Mouse (Mus musculus): Measurements from ENCODE around the gene Gp1ba.

Gp1ba gene

GRCm38 (mm10) chr11:70638714-70639278 lies at the start of gene Gp1ba:
Gene Gp1ba, plus strand, starts transcription at chr11:70639122.
- CTCF ChIA-PET: interaction anchor here in 2 of 4 experiments (0.6 to 1.9 kb wide), 6 partner anchors 9 to 156 kb away, joined by 3 to 8 read pairs (median 4); no protein-coding TSS in a partner anchor
- POLR2A ChIA-PET: interaction anchor here (0.6 to 2.4 kb wide), 20 partner anchors 8 to 179 kb away, joined by 3 to 18 read pairs (median 4); partner anchors contain the start of genes Rnf167 (in 4 of the 4), Slc25a11 (in 4 of the 4), Spag7 (in 2 of the 4) and 4930544D05Rik (in 1 of the 4)

GRCm38 (mm10) chr11:70591733-70592132 lies 47.2 kb upstream of the Gp1ba start:
- POLR2A ChIA-PET: interaction anchor here in 3 of 4 experiments (0.7 to 1.2 kb wide), 5 partner anchors 9 to 219 kb away, joined by 3 to 4 read pairs (median 3); partner anchors contain the start of genes Pld2 (in 1 of the 3) and Psmb6 (in 1 of the 3)
- CTCF ChIA-PET: interaction anchor here in 1 of 4 experiments (0.7 kb wide), 1 partner anchor 241 kb away, joined by 3 read pairs; no protein-coding TSS in a partner anchor

- ChIA-PET CTCF (interaction anchor here in 1 of 4 experiments (1.4 kb wide), 1 partner anchor 14 kb away, joined by 3 read pairs; no protein-coding TSS in a partner anchor), POLR2A (interaction anchor here in 2 of 4 experiments (1.0 to 1.2 kb wide), 2 partner anchors 69 to 162 kb away, joined by 3 to 6 read pairs; no protein-coding TSS in a partner anchor)
Measured at GRCm38 (mm10) chr11:70594253-70594989, 44.5 kb upstream of the Gp1ba start.

- CTCF ChIA-PET: interaction anchor here in 1 of 4 experiments (0.6 kb wide), 1 partner anchor 258 kb away, joined by 4 read pairs; no protein-coding TSS in a partner anchor
- POLR2A ChIA-PET: interaction anchor here in 2 of 4 experiments (1.0 to 1.7 kb wide), 2 partner anchors 68 to 85 kb away, joined by 3 read pairs; no protein-coding TSS in a partner anchor
Measured at GRCm38 (mm10) chr11:70595638-70596037, 43.3 kb upstream of the Gp1ba start.

- ChIA-PET CTCF (interaction anchor here in 1 of 4 experiments (0.6 kb wide), 1 partner anchor 257 kb away, joined by 4 read pairs; no protein-coding TSS in a partner anchor), POLR2A (interaction anchor here in 2 of 4 experiments (1.0 to 1.7 kb wide), 2 partner anchors 69 to 86 kb away, joined by 3 read pairs; no protein-coding TSS in a partner anchor)
Measured at GRCm38 (mm10) chr11:70596094-70596493, 42.8 kb upstream of the Gp1ba start.

GRCm38 (mm10) chr11:70597301-70597700 lies 41.6 kb upstream of the Gp1ba start:
- ChIA-PET POLR2A (interaction anchor here in 3 of 4 experiments (0.6 to 1.3 kb wide), 6 partner anchors 18 to 162 kb away, joined by 3 to 4 read pairs (median 3); partner anchors contain the start of genes Gltpd2 (in 1 of the 3) and Psmb6 (in 1 of the 3)), CTCF (interaction anchor here in 1 of 4 experiments (1.5 kb wide), 1 partner anchor 12 kb away, joined by 7 read pairs; no protein-coding TSS in a partner anchor)

GRCm38 (mm10) chr11:70598451-70598953 lies 40.4 kb upstream of the Gp1ba start:
- POLR2A ChIA-PET: interaction anchor here in 3 of 4 experiments (0.5 to 2.9 kb wide), 6 partner anchors 17 to 163 kb away, joined by 3 to 12 read pairs (median 3); partner anchors contain the start of genes 4930544D05Rik (in 1 of the 3) and Psmb6 (in 1 of the 3)
- CTCF ChIA-PET: interaction anchor here in 3 of 4 experiments (0.5 to 1.5 kb wide), 3 partner anchors 10 to 639 kb away, joined by 3 to 7 read pairs (median 7); no protein-coding TSS in a partner anchor

GRCm38 (mm10) chr11:70605024-70605566 lies 33.8 kb upstream of the Gp1ba start:
- POLR2A ChIA-PET: interaction anchor here in 3 of 4 experiments (0.5 to 2.7 kb wide), 5 partner anchors 10 to 299 kb away, joined by 3 to 7 read pairs (median 5); partner anchors contain the start of gene Mink1 (in 1 of the 3)
- CTCF ChIA-PET: interaction anchor here in 2 of 4 experiments (0.6 to 2.8 kb wide), 13 partner anchors 10 to 1058 kb away, joined by 3 to 13 read pairs (median 6); partner anchors contain the start of genes 4930544D05Rik (in 2 of the 2), Arrb2 (in 1 of the 2), Gltpd2 (in 1 of the 2) and Med11 (in 1 of the 2)

GRCm38 (mm10) chr11:70606717-70607116 lies 32.2 kb upstream of the Gp1ba start:
- CTCF ChIA-PET: interaction anchor here in 3 of 4 experiments (0.6 to 2.8 kb wide), 4 partner anchors 9 to 426 kb away, joined by 3 to 10 read pairs (median 4); partner anchors contain the start of gene 4930544D05Rik (in 1 of the 3)
- POLR2A ChIA-PET: interaction anchor here in 2 of 4 experiments (1.0 to 2.7 kb wide), 4 partner anchors 8 to 35 kb away, joined by 3 to 7 read pairs (median 4); partner anchors contain the start of gene 4930544D05Rik (in 1 of the 2)

- ChIA-PET POLR2A (no interaction called here), CTCF (interaction anchor here in 2 of 4 experiments (1.1 to 2.3 kb wide), 8 partner anchors 14 to 155 kb away, joined by 5 to 14 read pairs (median 6); no protein-coding TSS in a partner anchor)
Measured at GRCm38 (mm10) chr11:70607611-70608010, 31.3 kb upstream of the Gp1ba start.

GRCm38 (mm10) chr11:70608381-70609066 lies 30.4 kb upstream of the Gp1ba start:
- CTCF ChIA-PET: interaction anchor here (0.5 to 2.3 kb wide), 37 partner anchors 9 to 361 kb away, joined by 3 to 14 read pairs (median 4); partner anchors contain the start of genes Pld2 (in 2 of the 4), Arrb2 (in 1 of the 4), Gltpd2 (in 1 of the 4) and Tm4sf5 (in 1 of the 4)
- POLR2A ChIA-PET: interaction anchor here in 3 of 4 experiments (0.6 to 1.4 kb wide), 13 partner anchors 9 to 177 kb away, joined by 3 to 6 read pairs (median 3); partner anchors contain the start of genes Psmb6 (in 3 of the 3), Arrb2 (in 1 of the 3) and Pld2 (in 1 of the 3)

- CTCF ChIA-PET: no interaction called here
- POLR2A ChIA-PET: interaction anchor here in 2 of 4 experiments (0.6 to 1.1 kb wide), 2 partner anchors 12 to 1806 kb away, joined by 4 to 9 read pairs; no protein-coding TSS in a partner anchor
Measured at GRCm38 (mm10) chr11:70610752-70611151, 28.2 kb upstream of the Gp1ba start.

GRCm38 (mm10) chr11:70612505-70612904 lies 26.4 kb upstream of the Gp1ba start:
- POLR2A ChIA-PET: interaction anchor here in 1 of 4 experiments (1.2 kb wide), 1 partner anchor 88 kb away, joined by 3 read pairs; the partner anchor contains the start of gene Psmb6
- CTCF ChIA-PET: interaction anchor here in 2 of 4 experiments (0.5 to 1.0 kb wide), 2 partner anchors 11 to 87 kb away, joined by 4 read pairs; partner anchors contain the start of gene Psmb6 (in 1 of the 2)

- CTCF ChIA-PET: interaction anchor here (0.5 to 2.4 kb wide), 29 partner anchors 8 to 912 kb away, joined by 3 to 10 read pairs (median 3); partner anchors contain the start of genes Alox12e (in 1 of the 4), Arrb2 (in 1 of the 4), Med11 (in 1 of the 4) and Spag7 (in 1 of the 4)
Measured at GRCm38 (mm10) chr11:70615074-70615473, 23.8 kb upstream of the Gp1ba start.

GRCm38 (mm10) chr11:70615516-70616093 lies 23.3 kb upstream of the Gp1ba start, which contains the start of gene 4930544D05Rik:
Gene 4930544D05Rik, plus strand, starts transcription at chr11:70615848.
- ChIA-PET CTCF (interaction anchor here (0.5 to 2.4 kb wide), 31 partner anchors 7 to 912 kb away, joined by 3 to 10 read pairs (median 3); partner anchors contain the start of genes Alox12e (in 1 of the 4), Arrb2 (in 1 of the 4), Med11 (in 1 of the 4) and Psmb6 (in 1 of the 4)), POLR2A (interaction anchor here in 3 of 4 experiments (0.5 to 2.5 kb wide), 50 partner anchors 9 to 614 kb away, joined by 3 to 25 read pairs (median 4); partner anchors contain the start of genes Psmb6 (in 3 of the 3), Rnf167 (in 3 of the 3), Slc25a11 (in 3 of the 3) and Spag7 (in 2 of the 3))

More at GRCm38 (mm10) chr11:70615074-70615473, 23.8 kb upstream of the Gp1ba start:
- POLR2A ChIA-PET: interaction anchor here in 3 of 4 experiments (0.5 to 2.5 kb wide), 50 partner anchors 8 to 404 kb away, joined by 3 to 25 read pairs (median 4); partner anchors contain the start of genes Psmb6 (in 3 of the 3), Rnf167 (in 3 of the 3), Slc25a11 (in 3 of the 3) and Spag7 (in 2 of the 3)

Data from embryonic stem cell, embryonic (primary cell).